In the genomic region with DNA sequence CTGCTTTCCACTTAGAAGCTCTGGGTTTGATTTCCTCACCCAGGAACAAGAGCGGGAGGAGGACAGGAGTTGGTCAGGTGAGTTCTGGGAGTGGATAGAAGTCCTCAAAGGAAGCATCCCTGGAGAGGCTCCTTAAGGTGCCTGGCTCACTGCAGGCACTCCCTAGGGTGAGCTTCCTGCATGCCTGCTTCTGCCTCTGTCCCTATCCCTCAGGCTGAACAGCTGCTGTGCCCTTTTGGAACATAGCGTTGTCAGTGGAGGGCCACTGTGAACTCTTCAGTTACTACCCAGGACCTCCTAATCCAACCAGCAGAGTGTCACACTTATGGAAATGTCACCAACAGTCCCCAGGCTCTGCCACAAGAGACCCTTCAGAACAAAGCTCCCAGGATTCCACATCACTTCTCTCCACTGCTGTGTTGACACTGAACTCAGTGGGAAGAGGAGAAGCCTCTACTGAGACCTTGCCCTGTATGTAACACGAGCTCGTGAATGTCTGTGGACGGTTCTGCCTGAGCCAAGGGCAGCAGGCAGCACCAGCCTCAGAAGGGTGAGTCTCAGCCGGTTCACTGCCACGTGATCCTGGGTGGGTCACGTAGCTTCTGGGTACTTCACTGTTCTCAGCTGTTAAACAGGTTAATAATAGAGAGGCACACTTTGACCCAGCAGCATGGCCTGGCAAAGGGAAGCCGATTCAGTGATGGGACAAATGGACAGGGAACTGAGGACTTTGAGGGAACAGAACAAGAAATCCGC, we compare ENCODE assay signal across 12 mouse cellular contexts.
DNase-seq lines count a peak whose midpoint lies in the region; ATAC-seq and TF ChIP-seq lines count a peak whose summit lies in the region.
"Had no signal": no experiment of that assay in that cellular context is flagged by ENCODE, and none has a peak within 500 bp of the region (broad histone marks: within the 10 kb centered on the region; RNA-seq: fewer than 3 reads in every experiment).

No protein-coding gene starts in this region.

- no peak overlapping the region for H3K4me3 ChIP-seq in heart, embryonic 10.5 days
- no peak overlapping the region for H3K4me3 ChIP-seq in heart, adult 2 months
- H3K4me3 ChIP-seq in limb, embryonic 15.5 days = no peak overlapping the region
- no peak overlapping the region for H3K4me3 ChIP-seq in neural tube, embryonic 15.5 days (replicated peaks)
- no peak overlapping the region for H3K4me3 ChIP-seq in midbrain, embryonic 11.5 days (ENCODE audit: low read depth, low read length)
- H3K4me3 ChIP-seq: forebrain, embryonic 12.5 days had no signal

- no peaks in the 10 kb centered on the region for H3K79me2 ChIP-seq in heart, adult 2 months (replicated peaks; ENCODE audit: control insufficient read depth, insufficient read depth, low read length)

- ATAC-seq in limb, embryonic 15.5 days (ENCODE audit: insufficient number of reproducible peaks, low FRiP score, low TSS enrichment, low read depth) = peak; percentile 20; the same call in 1 of the 2 replicates
- no peak for ATAC-seq in neural tube, embryonic 15.5 days (ENCODE audit: low FRiP score)
- no peak for ATAC-seq in midbrain, embryonic 11.5 days (ENCODE audit: low FRiP score)
- ATAC-seq: CD4-positive, CD25-positive, alpha-beta regulatory T cell, adult 4 months had no signal

- TF ChIP-seq POLR2A in heart, adult 2 months (IDR thresholded peaks at IDR 0.05; ENCODE audit: insufficient read depth, low read depth, low read length) = no peak

- no peak overlapping the region for H3K9ac ChIP-seq in heart, adult 2 months (ENCODE audit: low read depth, low read length)
- no peak overlapping the region for H3K9ac ChIP-seq in limb, embryonic 15.5 days
- no peak overlapping the region for H3K9ac ChIP-seq in neural tube, embryonic 15.5 days (replicated peaks)
- H3K9ac ChIP-seq in midbrain, embryonic 11.5 days (ENCODE audit: low read length) = no peak overlapping the region
- H3K9ac ChIP-seq: forebrain, embryonic 12.5 days; hindbrain, embryonic 14.5 days had no signal

- H3K27ac ChIP-seq in heart, embryonic 10.5 days = peak overlapping the region; percentile 36; the same call in 1 of the 2 replicates
- no peak overlapping the region for H3K27ac ChIP-seq in heart, adult 2 months
- peak overlapping the region; percentile 17; the same call in 1 of the 2 replicates for H3K27ac ChIP-seq in limb, embryonic 15.5 days
- no peak overlapping the region for H3K27ac ChIP-seq in neural tube, embryonic 15.5 days (replicated peaks)
- H3K27ac ChIP-seq in midbrain, embryonic 11.5 days (ENCODE audit: low read depth, low read length) = no peak overlapping the region
- H3K27ac ChIP-seq: forebrain, embryonic 12.5 days; hindbrain, embryonic 14.5 days; macrophage had no signal

- WGBS in heart, embryonic 10.5 days = 64% methylated on average over 10 of the region's 10 CpGs
- 77% methylated on average over 10 of the region's 10 CpGs for WGBS in heart, adult 2 months
- 55% methylated on average over 10 of the region's 10 CpGs for WGBS in limb, embryonic 15.5 days
- 80% methylated on average over 10 of the region's 10 CpGs for WGBS in neural tube, embryonic 15.5 days
- 74% methylated on average over 10 of the region's 10 CpGs for WGBS in midbrain, embryonic 11.5 days

- H3K4me1 ChIP-seq in heart, embryonic 10.5 days = peaks cover 8% of the 10 kb centered on the region
- H3K4me1 ChIP-seq in heart, adult 2 months (ENCODE audit: control insufficient read depth, insufficient read depth, low read length) = no peaks in the 10 kb centered on the region
- peaks cover 18% of the 10 kb centered on the region for H3K4me1 ChIP-seq in limb, embryonic 15.5 days
- H3K4me1 ChIP-seq in neural tube, embryonic 15.5 days = peaks cover 14% of the 10 kb centered on the region
- H3K4me1 ChIP-seq in midbrain, embryonic 11.5 days (ENCODE audit: control insufficient read depth, insufficient read depth, low read length) = peaks cover 19% of the 10 kb centered on the region

- no peak for TF ChIP-seq EP300 in heart, adult 2 months (IDR thresholded peaks at IDR 0.05; ENCODE audit: insufficient read depth, low read depth, low read length)

- H3K36me3 ChIP-seq in heart, embryonic 10.5 days = no peaks in the 10 kb centered on the region
- no peaks in the 10 kb centered on the region for H3K36me3 ChIP-seq in heart, adult 2 months (ENCODE audit: control insufficient read depth, insufficient read depth, low read length)
- no peaks in the 10 kb centered on the region for H3K36me3 ChIP-seq in limb, embryonic 15.5 days
- no peaks in the 10 kb centered on the region for H3K36me3 ChIP-seq in neural tube, embryonic 15.5 days
- no peaks in the 10 kb centered on the region for H3K36me3 ChIP-seq in midbrain, embryonic 11.5 days (ENCODE audit: control insufficient read depth, insufficient read depth, low read length)
- H3K36me3 ChIP-seq: forebrain, embryonic 12.5 days had no signal

- intact Hi-C loops in heart, adult 2 months (cut with DNase I) = no loop called here

- DNase-seq in heart, embryonic 10.5 days (ENCODE audit: low spot score) = no peak
- no peak for DNase-seq in heart, adult 2 months
- DNase-seq in NIH3T3 (ENCODE audit: low read depth) = peak; percentile 28
- peak; percentile 89 for DNase-seq in kidney, adult 11 months
- no peak for DNase-seq in adrenal gland, adult 18-20 months (ENCODE audit: low spot score in 2 of 2)
- no peak for DNase-seq in midbrain, embryonic 11.5 days (ENCODE audit: low spot score, missing footprints)

- TF ChIP-seq CTCF in heart, adult 2 months (IDR thresholded peaks at IDR 0.05) = no peak

- H3K27me3 ChIP-seq in heart, embryonic 10.5 days (ENCODE audit: insufficient read depth, poor library complexity, severe bottlenecking) = no peaks in the 10 kb centered on the region
- no peaks in the 10 kb centered on the region for H3K27me3 ChIP-seq in heart, adult 2 months (ENCODE audit: control insufficient read depth, insufficient read depth, low read length)
- no peaks in the 10 kb centered on the region for H3K27me3 ChIP-seq in limb, embryonic 15.5 days
- H3K27me3 ChIP-seq in neural tube, embryonic 15.5 days (replicated peaks) = peaks cover 7% of the 10 kb centered on the region; the same call in 1 of the 2 replicates
- no peaks in the 10 kb centered on the region for H3K27me3 ChIP-seq in midbrain, embryonic 11.5 days (ENCODE audit: control insufficient read depth, insufficient read depth, low read length)
- H3K27me3 ChIP-seq: forebrain, embryonic 12.5 days had no signal

- no peaks in the 10 kb centered on the region for H3K9me3 ChIP-seq in heart, embryonic 10.5 days
- no peaks in the 10 kb centered on the region for H3K9me3 ChIP-seq in limb, embryonic 15.5 days
- H3K9me3 ChIP-seq in neural tube, embryonic 15.5 days (replicated peaks) = no peaks in the 10 kb centered on the region
- no peaks in the 10 kb centered on the region for H3K9me3 ChIP-seq in midbrain, embryonic 11.5 days (ENCODE audit: control insufficient read depth, low read length)
- H3K9me3 ChIP-seq: forebrain, embryonic 12.5 days had no signal

- no peak overlapping the region for H3K4me2 ChIP-seq in limb, embryonic 15.5 days
- no peak overlapping the region for H3K4me2 ChIP-seq in neural tube, embryonic 15.5 days
- H3K4me2 ChIP-seq in midbrain, embryonic 11.5 days = no peak overlapping the region
- H3K4me2 ChIP-seq: forebrain, embryonic 12.5 days; hindbrain, embryonic 14.5 days had no signal

Comparison
In these comparisons a context has a peak if more than half of its experiments do, and no peak if none do; other contexts are left out.
1. H3K27ac ChIP-seq: peak in heart, embryonic 10.5 days (single experiment) and limb, embryonic 15.5 days (single experiment); none in heart, adult 2 months (single experiment), neural tube, embryonic 15.5 days (single experiment) and midbrain, embryonic 11.5 days (single experiment).
2. DNase-seq: peak in NIH3T3 (single experiment) and kidney, adult 11 months (single experiment); none in heart, embryonic 10.5 days (single experiment), heart, adult 2 months (0 of 2), adrenal gland, adult 18-20 months (0 of 2) and midbrain, embryonic 11.5 days (single experiment).